Mouse (Mus musculus): Measurements from ENCODE around the gene Rps21.

DNA sequence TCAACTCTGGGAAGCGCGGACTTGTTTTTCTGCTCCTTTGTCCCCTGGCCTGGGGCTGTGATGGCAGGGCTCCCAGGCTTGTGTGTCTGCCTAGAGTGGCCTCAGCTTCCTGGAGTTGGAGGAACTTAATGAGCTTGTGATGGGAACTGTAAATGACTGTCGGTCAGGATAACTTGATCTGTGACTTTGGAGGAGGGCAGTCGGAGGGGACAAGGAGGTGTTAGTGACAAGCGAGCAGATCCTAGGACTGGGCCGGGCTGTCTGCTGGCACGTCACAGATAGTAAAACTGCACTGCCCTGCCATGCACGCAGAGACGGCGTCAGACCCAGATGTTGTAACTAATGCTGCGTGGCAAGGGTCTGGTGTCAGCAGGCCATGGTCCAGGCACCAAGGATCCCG, 46.3 kb downstream of the Rps21 start:
- TF ChIP-seq POLR2A (IDR thresholded peaks at IDR 0.05; ENCODE audit: borderline replicate concordance, extremely low read depth, insufficient read depth, insufficient read length, poor library complexity, severe bottlenecking), result no peak
- no peak for TF ChIP-seq CTCF (IDR thresholded peaks at IDR 0.05; ENCODE audit: borderline replicate concordance, extremely low read depth, insufficient read depth, insufficient read length)
